Mouse (Mus musculus): ENCODE data around the gene Topaz1.

Topaz1 gene

GRCm38 (mm10) chr9:122747060-122747459 lies at the start of gene Topaz1:
Topaz1 (plus strand) TSS chr9:122747346.
- in situ Hi-C loops (cut with MboI, MseI) = no loop called here

- in situ Hi-C loops (cut with MboI, MseI) = no loop called here
Observed at GRCm38 (mm10) chr9:122701817-122702216, 45.3 kb upstream of the Topaz1 start.

GRCm38 (mm10) chr9:122713836-122714235 lies 33.3 kb upstream of the Topaz1 start:
- in situ Hi-C loops (cut with MboI, MseI) = loop anchor here (10.0 kb wide), 1 partner anchor 1509 kb away; no protein-coding TSS in a partner anchor

GRCm38 (mm10) chr9:122715046-122715445 lies 32.1 kb upstream of the Topaz1 start:
- in situ Hi-C loops (cut with MboI, MseI) = loop anchor here (10.0 kb wide), 1 partner anchor 1510 kb away; no protein-coding TSS in a partner anchor

GRCm38 (mm10) chr9:122716131-122716921 lies 30.8 kb upstream of the Topaz1 start:
- in situ Hi-C loops (cut with MboI, MseI) = loop anchor here (10.0 kb wide), 1 partner anchor 1512 kb away; no protein-coding TSS in a partner anchor

- in situ Hi-C loops (cut with MboI, MseI) = loop anchor here (5.0 to 10.0 kb wide), 2 partner anchors 90 to 1273 kb away; no protein-coding TSS in a partner anchor
Observed at GRCm38 (mm10) chr9:122722296-122722695, 24.9 kb upstream of the Topaz1 start.

GRCm38 (mm10) chr9:122725046-122725765 lies 21.9 kb upstream of the Topaz1 start:
- in situ Hi-C loops (cut with MboI, MseI) = loop anchor here (10.0 kb wide), 1 partner anchor 1270 kb away; no protein-coding TSS in a partner anchor

- in situ Hi-C loops (cut with MboI, MseI) = loop anchor here (10.0 kb wide), 1 partner anchor 1265 kb away; no protein-coding TSS in a partner anchor
Observed at GRCm38 (mm10) chr9:122729500-122729899, 17.6 kb upstream of the Topaz1 start.

GRCm38 (mm10) chr9:122732126-122732810 lies 14.9 kb upstream of the Topaz1 start:
- in situ Hi-C loops (cut with MboI, MseI) = loop anchor here (5.0 kb wide), 1 partner anchor 55 kb away; no protein-coding TSS in a partner anchor

GRCm38 (mm10) chr9:122733222-122733621 lies 13.9 kb upstream of the Topaz1 start:
- in situ Hi-C loops (cut with MboI, MseI) = loop anchor here (5.0 kb wide), 1 partner anchor 54 kb away; no protein-coding TSS in a partner anchor

GRCm38 (mm10) chr9:122734934-122735333 lies 12.2 kb upstream of the Topaz1 start:
- in situ Hi-C loops (cut with MboI, MseI) = loop anchor here (5.0 kb wide), 3 partner anchors 52 to 263 kb away; partner anchors contain the start of genes 1110059G10Rik and Kif15

GRCm38 (mm10) chr9:122736001-122736400 lies 11.1 kb upstream of the Topaz1 start:
- in situ Hi-C loops (cut with MboI, MseI) = loop anchor here (5.0 kb wide), 2 partner anchors 216 to 264 kb away; partner anchors contain the start of genes 1110059G10Rik and Kif15

- in situ Hi-C loops (cut with MboI, MseI) = loop anchor here (5.0 kb wide), 2 partner anchors 216 to 264 kb away; partner anchors contain the start of genes 1110059G10Rik and Kif15
Observed at GRCm38 (mm10) chr9:122736742-122737141, 10.4 kb upstream of the Topaz1 start.

GRCm38 (mm10) chr9:122745879-122746278 lies 1.3 kb upstream of the Topaz1 start:
- in situ Hi-C loops (cut with MboI, MseI) = no loop called here

- in situ Hi-C loops (cut with MboI, MseI) = no loop called here
Observed at GRCm38 (mm10) chr9:122757614-122758013, 10.5 kb downstream of the Topaz1 start.

- in situ Hi-C loops (cut with MboI, MseI) = no loop called here
Observed at GRCm38 (mm10) chr9:122760111-122760510, 13.0 kb downstream of the Topaz1 start.

- in situ Hi-C loops (cut with MboI, MseI) = loop anchor here (5.0 kb wide), 1 partner anchor 53 kb away; no protein-coding TSS in a partner anchor
Observed at GRCm38 (mm10) chr9:122785231-122785630, 38.1 kb downstream of the Topaz1 start.

GRCm38 (mm10) chr9:122786534-122786933 lies 39.4 kb downstream of the Topaz1 start:
- in situ Hi-C loops (cut with MboI, MseI) = loop anchor here (5.0 kb wide), 1 partner anchor 54 kb away; no protein-coding TSS in a partner anchor

GRCm38 (mm10) chr9:122805053-122805844 lies 58.1 kb downstream of the Topaz1 start, which contains the start of gene Tcaim:
Tcaim (plus strand) TSS chr9:122805539.
- in situ Hi-C loops (cut with MboI, MseI) = loop anchor here (5.0 kb wide), 1 partner anchor 82 kb away; the partner anchor contains the start of gene Zkscan7

- in situ Hi-C loops (cut with MboI, MseI) = loop anchor here (5.0 kb wide), 1 partner anchor 81 kb away; the partner anchor contains the start of gene Zkscan7
Observed at GRCm38 (mm10) chr9:122805845-122806341, 58.7 kb downstream of the Topaz1 start.

Measured in T-helper 1 cell (primary cell).